Mouse (Mus musculus): ENCODE measurements around the gene Rc3h1. TPM values are rescaled to one million over a fixed set of nuclear protein-coding genes. Genes with fewer than 3 reads are reported as not detected.

The Rc3h1 gene
- polyA plus RNA-seq (2017; shearing (Covaris generic)): 10 to 100 TPM; 10.2 to 14.2 TPM

GRCm38 (mm10) chr1:160906057-160906557 lies at the start of gene Rc3h1:
Gene Rc3h1, plus strand, starts transcription at chr1:160906418.

GRCm38 (mm10) chr1:160978071-160978735 lies 72.0 kb downstream of the Rc3h1 start, which contains the start of gene Serpinc1:
Gene Serpinc1, plus strand, starts transcription at chr1:160978585.

Other genes starting within 250 kb of the Rc3h1 start
- gene Rabgap1l, start 113.2 kb upstream of the Rc3h1 start, polyA plus RNA-seq (2017; shearing (Covaris generic)): 100 to 1,000 TPM; 194 to 331 TPM
- gene Serpinc1, start 72.2 kb downstream of the Rc3h1 start, polyA plus RNA-seq (2017; shearing (Covaris generic)): 10 to 100 TPM in 1 of 2 experiments, 1 to 10 TPM in 1; 3.0 to 16.1 TPM
- 10 to 100 TPM in 1 of 2 experiments, 1 to 10 TPM in 1; 9.2 to 10.3 TPM for gene Zbtb37, start 128.4 kb downstream of the Rc3h1 start, polyA plus RNA-seq (2017; shearing (Covaris generic))
- 10 to 100 TPM; 12.3 to 12.8 TPM for gene Dars2, start 164.2 kb downstream of the Rc3h1 start, polyA plus RNA-seq (2017; shearing (Covaris generic))
- gene Cenpl, start 164.3 kb downstream of the Rc3h1 start, polyA plus RNA-seq (2017; shearing (Covaris generic)): 10 to 100 TPM; 12.2 to 16.6 TPM
- gene Klhl20, start 225.1 kb downstream of the Rc3h1 start, polyA plus RNA-seq (2017; shearing (Covaris generic)): 10 to 100 TPM; 26.8 to 30.0 TPM
- gene Ankrd45, start 236.3 kb downstream of the Rc3h1 start, polyA plus RNA-seq (2017; shearing (Covaris generic)): under 1 TPM; 0.20 to 0.29 TPM